ENCODE assay signal across 14 mouse cellular contexts in genomic region chr5:116392603-116393002, GRCm38 (mm10). TPM values are rescaled to one million over a fixed set of nuclear protein-coding genes. Genes with fewer than 3 reads are reported as not detected.
DNase-seq lines count a peak whose midpoint lies in the region; ATAC-seq and TF ChIP-seq lines count a peak whose summit lies in the region.
"Had no signal": no experiment of that assay in that cellular context is flagged by ENCODE, and none has a peak within 500 bp of the region (broad histone marks: within the 10 kb centered on the region; RNA-seq: fewer than 3 reads in every experiment).

No protein-coding gene starts in this region.

- no peak for TF ChIP-seq CTCF in layer of hippocampus, adult 2 months (conservative IDR thresholded peaks at IDR 0.05)

- H3K9ac ChIP-seq in heart, embryonic 11.5 days (ENCODE audit: low read depth, low read length) = no peak overlapping the region
- H3K9ac ChIP-seq: lung, embryonic 14.5 days; neural tube, embryonic 12.5 days had no signal

- DNase-seq in heart, adult 18-20 months = peak; percentile 35 to 74
- peak; percentile 25 to 53 for DNase-seq in adrenal gland, adult 18-20 months (ENCODE audit: low spot score in 2 of 2)
- DNase-seq in adrenal gland, postnatal 36 days = peak; percentile 73 to 88
- DNase-seq in heart, postnatal 4 days = peak; percentile 25
- DNase-seq in frontal cortex, adult 2 months (ENCODE audit: extremely low spot score in 1 of 2, low spot score in 1 of 2) = no peak
- no peak for DNase-seq in layer of hippocampus, adult 2 months (ENCODE audit: low spot score in 2 of 2)
- DNase-seq: kidney, postnatal 10 days; layer of hippocampus, postnatal 36 days; lung, embryonic 14.5 days; midbrain, embryonic 14.5 days had no signal

- H3K4me2 ChIP-seq in heart, embryonic 11.5 days = no peak overlapping the region
- H3K4me2 ChIP-seq: lung, embryonic 14.5 days; neural tube, embryonic 12.5 days had no signal

- no peak overlapping the region for H3K27ac ChIP-seq in heart, embryonic 11.5 days (ENCODE audit: low read depth, low read length)
- H3K27ac ChIP-seq in layer of hippocampus, adult 2 months = no peak overlapping the region
- H3K27ac ChIP-seq: limb, embryonic 10.5 days; neural tube, embryonic 12.5 days had no signal

- H3K4me3 ChIP-seq in heart, embryonic 11.5 days (ENCODE audit: low read depth, low read length) = no peak overlapping the region
- no peak overlapping the region for H3K4me3 ChIP-seq in layer of hippocampus, adult 2 months
- H3K4me3 ChIP-seq: limb, embryonic 10.5 days; neural tube, embryonic 12.5 days had no signal

- no peak for ATAC-seq in heart, embryonic 11.5 days (replicated peaks; ENCODE audit: insufficient number of reproducible peaks, low FRiP score, low TSS enrichment)
- ATAC-seq: inflammation-experienced regulatory T-cells, adult 6 months had no signal

- WGBS in heart, embryonic 11.5 days (ENCODE audit: insufficient replicate concordance) = 66% methylated on average over 9 of the region's 9 CpGs

- H3K9me3 ChIP-seq in heart, embryonic 11.5 days (replicated peaks; ENCODE audit: control insufficient read depth, low read length) = no peaks in the 10 kb centered on the region
- H3K9me3 ChIP-seq: limb, embryonic 10.5 days; neural tube, embryonic 12.5 days had no signal

- H3K4me1 ChIP-seq in heart, embryonic 11.5 days (ENCODE audit: control insufficient read depth, insufficient read depth, low read length) = peaks cover 6% of the 10 kb centered on the region; the same call in 1 of the 2 replicates
- H3K4me1 ChIP-seq: neural tube, embryonic 12.5 days had no signal

- no peaks in the 10 kb centered on the region for H3K36me3 ChIP-seq in heart, embryonic 11.5 days (ENCODE audit: control insufficient read depth, insufficient read depth, low read length)
- H3K36me3 ChIP-seq: limb, embryonic 10.5 days; neural tube, embryonic 12.5 days had no signal

- no peaks in the 10 kb centered on the region for H3K27me3 ChIP-seq in heart, embryonic 11.5 days (ENCODE audit: control insufficient read depth, insufficient read depth, low read length)
- H3K27me3 ChIP-seq: neural tube, embryonic 12.5 days had no signal

RNA-seq across cellular contexts. Expression of gene Hspb8, which starts 30.1 kb away (rescaled TPM):
- total RNA-seq in heart, adult 18-20 months (2021) = 100 to 1,000 TPM; 423 to 471 TPM
- 34.9 and 35.3 TPM in 2 replicates for polyA plus RNA-seq in heart, embryonic 11.5 days (2014; fragmentation: Nextera tagmentation; extraction: Ambion mirVana)
- 100 to 1,000 TPM; 261 to 274 TPM for total RNA-seq in adrenal gland, adult 18-20 months (2021)
- total RNA-seq in adrenal gland, postnatal 36 days (2021) = 100 to 1,000 TPM; 106 to 228 TPM
- total RNA-seq in heart, postnatal 4 days (2021) = 10 to 100 TPM; 75.1 to 75.9 TPM
- 13.6 and 15.0 TPM in 2 replicates for polyA plus RNA-seq in frontal cortex, adult 2 months (2012; rRNA removed)
- total RNA-seq in layer of hippocampus, adult 2 months (2021) = 10 to 100 TPM; 11.8 to 12.5 TPM
- polyA plus RNA-seq: inflammation-experienced regulatory T-cells, adult 6 months had no signal

Comparison
In these comparisons a context has a peak if more than half of its experiments do, and no peak if none do; other contexts are left out.
1. DNase-seq: peak in heart, adult 18-20 months (2 of 2), adrenal gland, adult 18-20 months (2 of 2), adrenal gland, postnatal 36 days (2 of 2) and heart, postnatal 4 days (single experiment); none in frontal cortex, adult 2 months (0 of 2) and layer of hippocampus, adult 2 months (0 of 2).
2. RNA of gene Hspb8, which starts 30.1 kb away (total RNA-seq): 423 to 471 TPM in heart, adult 18-20 months, 261 to 274 TPM in adrenal gland, adult 18-20 months, 106 to 228 TPM in adrenal gland, postnatal 36 days and 75.1 to 75.9 TPM in heart, postnatal 4 days; 11.8 to 12.5 TPM in layer of hippocampus, adult 2 months; every median in the first group is over 4 times any median in the second.